Mouse (Mus musculus) gastrocnemius, adult 8-10 months (tissue): ENCODE data around the gene Smyd3. TPM values are rescaled to one million over a fixed set of nuclear protein-coding genes. Genes with fewer than 3 reads are reported as not detected.
A peak's percentile ranks its signal among the peaks of the same experiment; 100 is the strongest.

Source experiments
- DNase-seq, 2 experiments: peaks; one replicate each; pipeline ENCODE4 v3.0.0; 2022; ENCODE audit warnings: low spot score in 2 of 2
- total RNA-seq, 4 experiments: library from RNA; stranded (reverse); gene quantifications; 2 replicates each; pipeline ENCODE4 v1.2.4; 2022

Gene Smyd3
- total RNA-seq, 4 experiments from 2014 or later: 5.3 to 7.3 (median 6.5) TPM

GRCm38 (mm10) chr1:178978617-178979245 lies 539.1 kb downstream of the Smyd3 start:
- no peak for DNase-seq

- DNase-seq: no peak
These were observed 545.8 kb downstream of the Smyd3 start for GRCm38 (mm10) chr1:178972055-178972454.

GRCm38 (mm10) chr1:178961661-178962060 lies 556.2 kb downstream of the Smyd3 start:
- no peak for DNase-seq

GRCm38 (mm10) chr1:178960015-178960559 lies 557.8 kb downstream of the Smyd3 start:
- DNase-seq: peak in 1 of 2 experiments; percentile 14

GRCm38 (mm10) chr1:178958641-178959040 lies 559.2 kb downstream of the Smyd3 start:
- DNase-seq: no peak

GRCm38 (mm10) chr1:178952910-178953309 lies 564.9 kb downstream of the Smyd3 start:
- DNase-seq: no peak

- DNase-seq: no peak
These were observed 575.4 kb downstream of the Smyd3 start for GRCm38 (mm10) chr1:178942251-178942963.

GRCm38 (mm10) chr1:178940353-178940752 lies 577.5 kb downstream of the Smyd3 start:
- no peak for DNase-seq

- DNase-seq: no peak
These were observed 580.9 kb downstream of the Smyd3 start for GRCm38 (mm10) chr1:178936976-178937375.

GRCm38 (mm10) chr1:178936457-178936856 lies 581.4 kb downstream of the Smyd3 start:
- no peak for DNase-seq

GRCm38 (mm10) chr1:178933953-178934637 lies 583.7 kb downstream of the Smyd3 start:
- no peak for DNase-seq

- DNase-seq: no peak
These were observed 588.3 kb downstream of the Smyd3 start for GRCm38 (mm10) chr1:178929531-178929930.

- DNase-seq: no peak
These were observed 593.2 kb downstream of the Smyd3 start for GRCm38 (mm10) chr1:178924492-178925183.

GRCm38 (mm10) chr1:178917194-178917902 lies 600.5 kb downstream of the Smyd3 start:
- no peak for DNase-seq

GRCm38 (mm10) chr1:178915056-178915455 lies 602.8 kb downstream of the Smyd3 start:
- DNase-seq: no peak

GRCm38 (mm10) chr1:178912936-178913716 lies 604.7 kb downstream of the Smyd3 start:
- no peak for DNase-seq

GRCm38 (mm10) chr1:178910951-178911350 lies 606.9 kb downstream of the Smyd3 start:
- DNase-seq: no peak
